Mouse (Mus musculus) heart, adult 9 months (tissue): ENCODE measurements around the gene Rps18.

Source experiments
- DNase-seq, 2 experiments: peaks; one replicate each; pipeline ENCODE4 v3.0.0; 2022; ENCODE audit warnings: low spot score in 2 of 2

Rps18 gene

DNA sequence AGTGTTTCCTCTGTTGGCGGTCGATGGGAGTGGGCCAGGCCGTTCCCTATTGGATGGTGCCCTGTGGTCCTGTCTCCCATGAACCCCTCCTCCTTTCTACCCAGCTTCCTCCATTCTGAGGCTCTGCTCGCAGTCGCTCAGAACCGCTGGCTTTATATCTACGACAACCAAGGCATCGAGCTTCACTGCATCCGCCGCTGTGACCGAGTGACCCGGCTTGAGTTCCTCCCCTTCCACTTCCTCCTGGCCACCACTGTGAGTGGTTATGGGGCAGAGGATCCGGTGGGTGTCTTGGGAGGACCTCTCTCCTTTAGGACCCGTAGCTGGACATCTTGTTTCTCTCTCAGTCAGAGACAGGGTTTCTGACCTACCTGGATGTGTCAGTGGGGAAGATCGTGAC, 12.3 kb downstream of the Rps18 start:
- DNase-seq = no peak

- DNase-seq = no peak
Measured at GRCm38 (mm10) chr17:33941381-33941780, 14.4 kb downstream of the Rps18 start.

GRCm38 (mm10) chr17:33940981-33941380, 14.8 kb downstream of the Rps18 start:
- DNase-seq = no peak

- peak; percentile 84 to 92 for DNase-seq
Measured at GRCm38 (mm10) chr17:33940206-33940805, 15.5 kb downstream of the Rps18 start, which contains the start of the genes Pfdn6 and Wdr46. Gene Pfdn6 (minus strand): TSS chr17:33940343. Gene Wdr46 (plus strand): TSS chr17:33940660.

DNA sequence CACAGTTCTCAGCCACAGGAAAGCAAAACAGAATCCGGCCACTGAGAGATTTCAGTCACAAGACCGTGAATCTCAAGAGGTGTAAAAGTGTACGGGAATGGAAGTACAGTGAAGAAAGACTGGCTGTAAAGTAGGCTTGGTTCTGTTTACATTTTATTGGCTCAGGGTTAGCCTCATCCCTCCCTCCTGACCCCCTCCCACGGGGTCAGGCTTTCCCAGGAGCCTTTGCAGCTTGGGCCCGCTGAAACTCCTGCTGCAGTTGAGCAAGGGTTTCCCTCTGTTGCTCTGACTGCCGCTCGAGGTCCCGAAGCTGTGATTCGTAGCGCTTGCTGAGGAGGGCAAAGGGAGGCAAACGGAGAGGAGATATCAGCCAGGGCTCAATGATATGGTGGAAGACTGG, 17.0 kb downstream of the Rps18 start:
- DNase-seq = no peak

DNA sequence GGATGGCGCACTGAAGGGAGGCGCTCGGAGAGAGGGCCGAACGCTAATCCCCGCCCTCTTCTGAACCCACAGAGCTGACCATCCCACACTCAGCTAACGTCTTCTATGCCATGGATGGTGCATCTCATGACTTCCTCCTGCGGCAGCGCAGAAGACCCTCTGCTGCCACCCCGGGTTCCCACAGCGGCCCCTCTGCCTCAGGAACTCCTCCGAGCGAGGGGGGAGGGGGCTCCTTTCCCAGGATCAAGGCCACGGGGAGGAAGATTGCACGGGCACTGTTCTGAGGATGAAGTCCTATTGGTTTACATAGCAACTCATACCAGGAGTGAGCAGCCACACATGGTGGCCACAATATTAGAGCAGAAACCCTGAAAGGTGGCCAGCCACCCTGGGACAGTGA, 18.8 kb downstream of the Rps18 start:
- DNase-seq = no peak

DNA sequence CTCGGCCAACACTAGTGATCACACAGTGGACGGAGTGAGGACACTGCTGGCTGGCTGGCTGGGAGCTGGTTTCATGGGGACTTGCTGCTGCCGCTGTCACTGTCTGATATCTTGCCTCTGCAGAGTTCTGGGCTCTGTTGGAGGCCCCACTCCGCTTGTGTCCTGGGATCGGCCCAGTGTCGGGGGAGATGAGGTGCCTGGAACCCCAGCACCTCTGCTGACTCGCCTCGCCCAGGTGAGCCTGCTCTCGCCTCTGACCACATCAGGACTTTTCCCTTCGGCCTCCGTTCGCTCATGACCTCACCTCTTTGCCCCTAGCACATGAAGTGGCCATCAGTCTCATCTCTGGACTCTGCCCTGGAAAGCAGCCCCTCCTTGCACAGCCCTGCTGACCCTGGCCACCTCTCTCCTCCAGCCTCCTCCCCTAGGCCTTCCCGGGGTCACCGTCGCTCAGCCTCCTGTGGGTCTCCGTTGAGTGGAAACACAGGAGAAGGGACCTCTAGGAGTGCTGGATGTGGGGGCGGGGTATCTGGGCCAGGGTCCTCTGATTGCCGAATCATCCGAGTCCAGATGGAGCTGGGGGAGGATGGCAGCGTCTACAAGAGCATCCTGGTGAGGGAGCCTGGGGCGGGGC, 20.3 kb downstream of the Rps18 start:
- no peak for DNase-seq

GRCm38 (mm10) chr17:33932970-33933369, 22.8 kb downstream of the Rps18 start:
- no peak for DNase-seq

GRCm38 (mm10) chr17:33932448-33932847, 23.4 kb downstream of the Rps18 start:
- DNase-seq = no peak

DNA sequence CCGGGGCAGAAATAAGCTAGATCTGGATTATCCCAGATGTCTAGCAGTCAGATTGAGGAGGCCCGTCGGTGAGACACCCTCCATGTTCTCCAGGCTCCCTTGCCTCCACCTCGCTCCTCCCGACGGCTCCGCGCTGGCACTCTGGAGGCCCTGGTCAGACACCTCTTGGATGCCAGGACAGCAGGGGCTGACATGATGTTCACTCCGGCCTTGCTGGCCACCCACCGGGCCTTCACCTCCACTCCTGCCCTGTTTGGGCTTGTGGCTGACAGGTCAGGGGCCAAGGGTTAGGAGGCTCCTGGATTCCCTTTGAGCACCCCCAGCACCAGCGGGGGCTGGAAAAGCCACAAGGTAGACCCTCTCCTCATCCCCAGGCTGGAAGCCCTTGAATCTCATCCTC, 23.9 kb downstream of the Rps18 start:
- no peak for DNase-seq

DNA sequence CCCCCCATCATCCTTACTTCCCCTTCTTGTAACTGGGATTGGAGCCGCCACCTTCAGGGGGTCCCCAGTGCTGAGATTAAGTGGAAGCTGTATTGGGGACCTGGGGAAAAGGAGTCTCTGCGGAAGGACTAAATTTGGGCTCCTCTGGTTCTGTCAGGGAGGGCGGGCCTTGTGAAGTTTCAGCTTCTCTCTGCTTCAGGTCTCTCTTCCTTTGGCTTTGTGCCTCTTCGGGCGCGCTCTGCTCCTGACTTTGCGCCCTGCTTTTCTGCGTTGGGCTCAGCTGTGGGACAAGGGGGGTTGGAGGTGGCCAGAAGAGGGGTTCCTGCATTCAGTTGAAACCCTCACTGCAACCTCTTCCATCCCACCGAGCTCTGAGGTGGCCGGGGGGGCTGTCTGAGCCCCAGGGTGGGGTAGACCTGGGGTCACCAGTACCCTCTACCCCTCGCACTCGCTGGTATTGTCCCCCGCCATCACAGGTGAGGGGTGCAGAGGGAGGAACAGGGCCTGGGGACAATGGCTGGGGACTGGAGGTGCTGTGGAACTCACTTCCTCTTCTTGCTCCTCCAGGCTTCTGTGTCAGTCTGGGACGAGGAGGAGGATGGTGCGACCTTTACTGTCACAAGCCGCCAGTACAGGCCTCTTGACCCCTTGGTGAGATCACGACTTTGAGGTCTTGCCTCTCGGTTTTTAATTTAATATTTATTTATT, 24.5 kb downstream of the Rps18 start:
- DNase-seq = no peak

DNA sequence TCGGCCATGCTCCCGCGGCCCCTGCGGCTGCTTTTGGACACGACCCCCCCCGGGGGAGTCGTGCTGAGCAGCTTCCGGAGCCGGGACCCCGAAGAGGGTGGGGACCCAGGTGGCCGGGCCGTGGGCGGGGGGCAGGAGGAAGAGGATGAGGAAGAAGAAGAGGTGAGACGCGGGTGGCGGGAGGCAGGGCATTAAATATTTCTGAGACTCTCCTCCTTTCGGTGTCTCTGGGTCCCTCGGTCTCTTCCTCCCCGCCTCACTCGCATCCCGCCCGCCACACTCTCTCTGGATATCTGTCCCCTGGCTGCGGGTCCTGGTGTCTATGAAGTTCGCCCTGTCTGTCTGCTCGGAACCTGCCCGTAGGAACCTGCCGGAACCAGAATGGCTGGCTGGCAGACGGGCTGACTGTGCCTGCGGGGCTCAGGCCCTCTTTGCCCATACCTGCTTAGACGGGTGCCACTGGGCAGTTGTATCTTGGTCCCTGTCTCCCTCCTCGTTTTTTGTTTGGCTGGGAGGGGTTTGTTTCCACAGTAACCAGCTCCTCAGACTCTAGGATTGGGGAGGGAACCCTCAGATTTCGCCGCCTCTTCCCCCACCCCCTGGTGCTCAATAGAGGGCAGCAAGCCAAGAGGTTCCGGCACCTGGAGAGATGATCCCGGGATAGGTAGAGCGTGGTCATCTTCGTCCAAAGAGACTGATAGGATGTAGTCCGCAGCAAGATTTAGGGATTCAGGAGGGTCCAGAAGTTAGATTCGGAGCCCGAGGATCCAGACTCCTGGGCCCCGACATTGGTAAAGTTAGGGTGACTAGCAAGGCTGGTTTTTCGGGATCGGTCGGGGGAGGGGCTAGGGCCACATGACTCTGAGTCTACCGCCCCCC, 25.3 kb downstream of the Rps18 start:
- DNase-seq = peak; percentile 71 to 74

- peak; percentile 80 to 87 for DNase-seq
Measured at GRCm38 (mm10) chr17:33929371-33930279, 26.2 kb downstream of the Rps18 start, which contains the start of gene Rgl2. Gene Rgl2 (plus strand): TSS chr17:33929543.

GRCm38 (mm10) chr17:33928251-33928947, 27.4 kb downstream of the Rps18 start:
- DNase-seq = no peak

DNA sequence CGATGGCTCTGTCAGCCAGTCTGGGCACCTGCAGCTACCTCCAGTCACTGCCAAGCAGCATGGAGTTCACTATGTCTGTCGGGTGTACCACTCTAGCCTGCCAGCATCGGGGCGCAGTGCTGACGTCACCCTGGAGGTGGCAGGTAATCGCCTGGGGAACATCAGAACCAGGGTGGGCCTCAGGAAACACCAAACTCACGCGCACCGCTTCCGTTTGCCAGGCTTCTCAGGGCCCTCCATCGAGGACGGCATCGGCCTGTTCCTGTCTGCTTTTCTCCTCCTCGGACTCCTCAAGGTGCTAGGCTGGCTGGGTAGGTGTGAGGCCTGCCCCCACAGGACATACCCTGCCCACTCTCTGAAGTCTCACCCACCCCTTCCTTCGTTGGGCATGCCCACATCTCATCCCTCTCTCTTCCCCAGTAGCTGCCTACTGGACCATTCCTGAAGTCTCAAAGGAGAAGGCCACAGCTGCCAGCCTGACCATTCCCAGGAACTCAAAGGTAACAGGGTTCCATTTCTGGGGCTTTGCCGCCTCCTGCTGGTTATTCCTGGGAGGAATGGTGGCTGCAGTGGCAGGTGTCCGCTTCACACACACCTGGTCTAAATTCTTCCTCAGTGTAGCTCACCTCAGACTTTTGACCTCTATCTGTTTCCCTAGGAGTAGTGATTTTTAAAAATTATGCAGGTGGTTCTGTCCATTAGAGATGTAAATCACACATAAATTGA, 29.4 kb downstream of the Rps18 start:
- no peak for DNase-seq

- DNase-seq = no peak
Measured at GRCm38 (mm10) chr17:33925406-33926116, 30.2 kb downstream of the Rps18 start.

DNA sequence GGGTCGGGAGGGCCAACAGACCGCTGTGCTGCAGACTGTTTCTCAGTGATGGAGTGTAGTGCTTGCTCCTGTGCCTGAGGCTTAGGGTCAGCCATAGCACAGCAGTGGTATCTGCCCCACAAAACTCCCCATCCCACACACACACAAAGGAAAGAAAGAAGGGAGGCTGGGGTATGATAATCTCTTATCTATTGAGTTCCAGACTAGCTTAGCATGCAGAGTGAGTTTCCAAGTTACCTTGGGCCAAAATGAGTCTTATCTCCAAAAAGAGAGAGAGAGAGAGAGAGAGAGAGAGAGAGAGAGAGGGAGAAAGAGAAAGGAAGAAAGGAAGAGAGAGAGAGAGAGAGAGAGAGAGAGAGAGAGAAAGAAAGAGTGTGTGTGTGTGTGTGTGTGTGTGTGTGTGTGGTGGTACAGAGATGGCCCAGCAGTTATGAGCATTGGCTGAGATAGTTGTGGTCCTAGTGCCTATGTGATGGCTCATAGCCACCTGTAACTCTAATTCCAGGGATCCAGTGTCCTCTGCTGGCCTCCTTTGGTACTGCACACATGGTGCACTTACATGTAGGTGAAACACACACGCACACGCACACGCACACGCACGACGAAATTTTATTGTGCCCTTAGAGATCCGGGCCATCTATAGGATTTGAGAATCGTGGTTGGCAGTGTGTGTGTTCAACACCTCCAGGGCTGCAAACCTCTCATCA, 31.1 kb downstream of the Rps18 start:
- no peak for DNase-seq

GRCm38 (mm10) chr17:33921361-33921760, 34.4 kb downstream of the Rps18 start:
- no peak for DNase-seq
